Mouse (Mus musculus) neural tube, embryonic 15.5 days (tissue): ENCODE results near the gene Snrk. TPM values are rescaled to one million over a fixed set of nuclear protein-coding genes. Genes with fewer than 3 reads are reported as not detected.

Source experiments
- ATAC-seq: fragments of 200-750 bp; cut with Nextera tagmentation; 2 replicates; pipeline ENCODE4 v1.8.0; 2017; ENCODE audit warnings: mild to moderate bottlenecking, moderate TSS enrichment, moderate library complexity; ENCODE audit not compliant: low FRiP score
- H3K27ac ChIP-seq: fragments of 300-500 bp; sonication (generic); replicated peaks from 2 replicates; pipeline ENCODE4 v1.5.1; 2015; ENCODE audit warnings: mild to moderate bottlenecking, inconsistent platforms
- H3K27me3 ChIP-seq: fragments of 300-500 bp; sonication (generic); replicated peaks from 2 replicates; pipeline ENCODE4 v1.6.1; 2015; ENCODE audit warnings: inconsistent platforms
- H3K36me3 ChIP-seq: fragments of 300-500 bp; sonication (generic); 2 replicates; pipeline ENCODE4 v1.6.1; 2015; ENCODE audit warnings: inconsistent platforms
- H3K4me1 ChIP-seq: fragments of 300-500 bp; sonication (generic); 2 replicates; pipeline ENCODE4 v1.6.1; 2015; ENCODE audit warnings: inconsistent platforms
- H3K4me2 ChIP-seq: fragments of 300-500 bp; sonication (generic); 2 replicates; pipeline ENCODE4 v1.6.1; 2015; ENCODE audit warnings: inconsistent platforms, mild to moderate bottlenecking, moderate library complexity
- H3K4me3 ChIP-seq: fragments of 300-500 bp; sonication (generic); replicated peaks from 2 replicates; pipeline ENCODE4 v1.5.1; 2015; ENCODE audit warnings: mild to moderate bottlenecking, inconsistent platforms
- H3K9ac ChIP-seq: fragments of 300-500 bp; sonication (generic); replicated peaks from 2 replicates; pipeline ENCODE4 v1.6.1; 2015; ENCODE audit warnings: mild to moderate bottlenecking, inconsistent platforms
- H3K9me3 ChIP-seq: fragments of 300-500 bp; sonication (generic); replicated peaks from 2 replicates; pipeline ENCODE4 v1.6.1; 2016; ENCODE audit warnings: inconsistent platforms
- WGBS: fragments of 180-500 bp; shearing (Covaris S2); methylation state at CpG from one replicate; pipeline ENCODE4 v1.1.7; 2015; ENCODE audit warnings: mixed read lengths; 5-methylcytosine and 5-hydroxymethylcytosine counted together
- polyA plus RNA-seq: library from polyadenylated mRNA; unstranded; fragments of >200 nt; fragmentation: Nextera tagmentation; extraction: Ambion mirVana; gene quantifications from 2 replicates; pipeline ENCODE4 v1.2.1, GENCODE M21; 2015

The Snrk gene
- polyA plus RNA-seq, 1 experiment from 2014 or later: 74.3 TPM

GRCm38 (mm10) chr9:122091171-122091570 lies 25.9 kb upstream of the Snrk start:
- no peak for ATAC-seq
- no peak overlapping the region for H3K9ac ChIP-seq
- no peak overlapping the region for H3K4me2 ChIP-seq
- no peaks in the 10 kb centered on the region for H3K36me3 ChIP-seq
- WGBS: 75% methylated on average over 7 of the region's 7 CpGs
- no peaks in the 10 kb centered on the region for H3K9me3 ChIP-seq
- H3K27ac ChIP-seq: no peak overlapping the region
- no peak overlapping the region for H3K4me3 ChIP-seq
- no peaks in the 10 kb centered on the region for H3K27me3 ChIP-seq
- H3K4me1 ChIP-seq: no peaks in the 10 kb centered on the region

DNA sequence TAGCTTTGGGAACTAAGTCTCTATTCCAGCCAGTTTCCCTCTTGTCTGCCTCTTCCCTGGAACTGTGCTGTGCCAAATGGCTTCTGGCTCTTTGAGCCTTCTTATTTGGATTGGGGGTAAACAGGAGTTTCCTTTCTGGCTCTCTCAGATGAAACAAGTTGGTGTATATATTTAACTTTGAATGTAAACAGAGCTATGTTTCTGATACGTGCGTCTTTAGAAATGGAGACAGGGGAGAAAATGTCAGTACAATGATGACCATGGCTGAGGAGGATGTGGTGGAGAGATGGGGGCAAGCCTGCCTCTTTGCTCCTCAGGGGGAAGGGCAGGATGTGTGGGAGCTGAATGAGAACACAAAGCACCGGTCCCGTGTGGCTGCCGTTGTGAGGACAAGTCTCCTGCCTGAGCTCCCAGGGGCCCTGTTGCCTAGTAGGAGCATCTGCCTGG lies 25.3 kb upstream of the Snrk start:
- no peaks in the 10 kb centered on the region for H3K27me3 ChIP-seq
- H3K27ac ChIP-seq: no peak overlapping the region
- H3K4me3 ChIP-seq: no peak overlapping the region
- no peaks in the 10 kb centered on the region for H3K9me3 ChIP-seq
- no peak for ATAC-seq
- no peaks in the 10 kb centered on the region for H3K36me3 ChIP-seq
- H3K9ac ChIP-seq: no peak overlapping the region
- WGBS: 68% methylated on average over 5 of the region's 5 CpGs
- H3K4me1 ChIP-seq: no peaks in the 10 kb centered on the region
- H3K4me2 ChIP-seq: no peak overlapping the region

DNA sequence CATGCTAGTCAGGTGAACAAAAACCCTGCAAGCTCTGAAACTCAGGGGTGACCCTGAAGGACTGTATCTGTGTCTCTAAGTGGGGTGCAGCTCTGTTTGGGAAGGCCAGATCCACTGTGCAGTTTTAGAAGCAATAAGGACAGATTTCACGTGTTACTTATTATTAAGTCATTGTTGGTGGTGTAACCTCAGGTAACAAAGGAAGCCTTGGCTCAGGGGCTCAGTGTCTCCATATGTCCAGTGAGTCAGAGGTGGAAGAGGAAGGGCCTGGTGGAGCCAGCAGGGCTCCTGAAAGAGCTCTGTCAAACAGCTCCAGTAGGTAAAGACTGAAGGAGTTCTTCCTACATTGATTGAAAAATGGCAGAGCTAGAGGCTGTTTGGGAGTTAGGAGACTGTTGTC lies 22.9 kb upstream of the Snrk start:
- 90% methylated on average over 1 of the region's 1 CpGs for WGBS
- no peak for ATAC-seq
- H3K9me3 ChIP-seq: no peaks in the 10 kb centered on the region
- no peaks in the 10 kb centered on the region for H3K27me3 ChIP-seq
- no peak overlapping the region for H3K4me3 ChIP-seq
- no peaks in the 10 kb centered on the region for H3K36me3 ChIP-seq
- H3K4me1 ChIP-seq: no peaks in the 10 kb centered on the region
- H3K4me2 ChIP-seq: no peak overlapping the region
- no peak overlapping the region for H3K9ac ChIP-seq
- H3K27ac ChIP-seq: no peak overlapping the region

DNA sequence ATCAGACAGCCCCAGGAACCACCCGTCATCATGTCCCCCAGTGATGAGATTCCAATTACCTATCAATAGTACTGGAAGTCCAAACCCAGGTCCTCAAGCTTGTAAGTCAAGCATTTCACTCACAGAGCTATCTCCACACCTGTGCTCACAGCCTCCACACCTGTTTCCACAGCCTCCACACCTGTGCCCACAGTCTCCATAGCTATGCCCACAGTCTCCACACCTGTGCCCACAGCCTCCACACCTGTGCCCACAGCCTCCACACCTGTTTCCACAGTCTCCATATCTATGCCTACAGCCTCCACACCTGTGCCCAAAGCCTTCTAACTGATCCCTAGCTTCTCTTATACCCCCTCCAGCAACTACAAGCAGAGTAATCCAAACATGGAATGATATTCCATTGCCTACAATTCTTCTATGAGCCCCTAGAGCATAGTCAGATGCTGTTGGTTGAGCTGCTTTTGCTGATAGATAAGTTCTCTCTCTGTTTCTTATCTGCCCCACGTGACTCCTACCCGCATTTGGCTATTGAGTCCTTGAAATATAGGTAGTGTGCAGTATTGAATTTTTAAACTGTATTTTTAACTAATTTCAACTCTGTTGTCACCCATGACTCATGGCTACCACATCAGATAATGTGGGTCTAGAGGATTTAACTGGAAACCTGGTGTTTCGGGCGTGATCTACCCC lies 20.1 kb upstream of the Snrk start:
- Histone ChIP-seq H3K27ac (no peak overlapping the region), H3K9ac (no peak overlapping the region), H3K9me3 (no peaks in the 10 kb centered on the region), H3K4me2 (no peak overlapping the region), H3K27me3 (no peaks in the 10 kb centered on the region), H3K4me1 (no peaks in the 10 kb centered on the region), H3K4me3 (no peak overlapping the region), H3K36me3 (no peaks in the 10 kb centered on the region)
- WGBS: 86% methylated on average over 5 of the region's 5 CpGs
- no peak for ATAC-seq

DNA sequence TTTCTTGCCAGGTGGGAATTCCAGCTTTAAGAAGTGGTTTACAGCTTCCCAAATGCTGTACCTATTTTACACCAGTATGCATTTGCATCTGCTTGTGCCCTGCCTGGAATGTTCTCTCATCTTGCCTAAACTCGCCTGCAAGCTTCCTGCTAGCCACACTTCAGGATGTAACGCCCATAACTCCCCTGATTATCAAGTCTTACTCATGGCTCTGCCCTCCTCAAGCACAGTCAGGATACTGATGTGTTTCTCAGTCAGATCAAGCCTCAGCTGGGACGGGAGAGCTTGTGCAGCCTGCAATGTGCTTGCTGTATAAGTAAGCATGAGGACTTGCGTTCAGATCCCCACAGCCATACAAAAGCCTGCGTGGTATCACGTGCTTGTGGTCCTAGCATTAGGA lies 19.5 kb upstream of the Snrk start:
- Histone ChIP-seq H3K9me3 (no peaks in the 10 kb centered on the region), H3K27me3 (no peaks in the 10 kb centered on the region), H3K4me2 (no peak overlapping the region), H3K27ac (no peak overlapping the region), H3K4me3 (no peak overlapping the region), H3K4me1 (no peaks in the 10 kb centered on the region), H3K9ac (no peak overlapping the region), H3K36me3 (no peaks in the 10 kb centered on the region)
- WGBS: 76% methylated on average over 6 of the region's 6 CpGs
- no peak for ATAC-seq

- Histone ChIP-seq H3K4me2 (no peak overlapping the region), H3K4me1 (no peaks in the 10 kb centered on the region), H3K9ac (no peak overlapping the region), H3K27me3 (no peaks in the 10 kb centered on the region), H3K4me3 (no peak overlapping the region), H3K36me3 (no peaks in the 10 kb centered on the region), H3K9me3 (no peaks in the 10 kb centered on the region), H3K27ac (no peak overlapping the region)
- ATAC-seq: no peak
Observed at GRCm38 (mm10) chr9:122100584-122101127, 16.4 kb upstream of the Snrk start.

DNA sequence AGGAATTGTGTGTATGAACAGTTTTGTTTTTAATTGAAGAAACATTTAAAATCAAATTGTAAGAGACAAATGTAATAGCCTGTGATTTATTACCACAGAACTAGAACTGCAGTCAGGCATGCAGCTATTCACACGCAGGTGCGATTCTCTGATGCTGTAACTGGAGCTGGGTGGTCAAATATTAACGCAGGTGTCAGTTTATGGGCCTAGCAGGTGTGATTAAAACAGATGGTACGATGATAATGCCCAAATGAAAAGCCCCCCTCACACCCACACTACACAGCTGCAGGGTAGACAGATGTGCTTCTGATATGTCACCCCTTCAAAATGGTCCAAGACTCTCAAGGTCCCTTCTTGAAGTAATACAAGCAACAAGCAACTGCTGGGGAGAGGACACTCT lies 15.9 kb upstream of the Snrk start:
- no peaks in the 10 kb centered on the region for H3K36me3 ChIP-seq
- no peaks in the 10 kb centered on the region for H3K9me3 ChIP-seq
- ATAC-seq: no peak
- no peak overlapping the region for H3K27ac ChIP-seq
- 65% methylated on average over 4 of the region's 4 CpGs for WGBS
- H3K4me3 ChIP-seq: no peak overlapping the region
- no peak overlapping the region for H3K9ac ChIP-seq
- no peaks in the 10 kb centered on the region for H3K4me1 ChIP-seq
- H3K27me3 ChIP-seq: no peaks in the 10 kb centered on the region
- no peak overlapping the region for H3K4me2 ChIP-seq

DNA sequence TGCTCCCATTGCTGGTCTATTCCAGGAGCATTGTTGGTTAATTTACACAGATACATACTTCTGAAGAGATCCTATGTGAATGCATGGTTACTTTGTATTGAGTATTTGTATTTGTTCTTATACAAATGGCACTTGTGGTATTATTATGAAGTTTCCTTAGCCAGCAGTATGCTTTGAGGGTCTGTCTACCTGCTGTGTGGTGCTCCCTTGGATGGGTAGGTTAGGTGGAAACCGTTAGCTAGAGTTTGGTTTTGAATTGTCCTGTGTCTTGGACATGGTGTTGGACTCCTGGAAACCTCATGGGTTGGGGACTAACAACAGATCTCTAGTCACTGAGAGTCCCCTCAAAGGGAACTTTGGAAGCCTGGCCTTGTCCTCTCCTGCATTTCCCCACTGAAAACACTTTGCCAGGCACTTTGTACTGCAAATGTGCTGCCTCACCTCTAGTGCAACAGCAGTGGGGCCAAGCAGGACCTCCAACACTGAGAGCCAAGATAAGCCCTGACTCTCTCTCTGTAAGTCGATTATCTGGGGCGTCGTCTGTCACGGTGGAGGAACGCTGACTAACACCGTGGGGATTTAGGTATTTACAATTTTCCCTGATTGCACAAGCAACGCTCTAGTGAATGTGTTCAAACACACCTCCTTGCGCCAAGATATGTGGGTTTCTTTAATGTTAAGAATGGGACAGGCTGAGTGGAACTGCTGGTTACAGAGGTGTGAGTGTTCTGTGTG lies 13.3 kb upstream of the Snrk start:
- no peaks in the 10 kb centered on the region for H3K36me3 ChIP-seq
- no peak overlapping the region for H3K27ac ChIP-seq
- H3K4me2 ChIP-seq: no peak overlapping the region
- no peaks in the 10 kb centered on the region for H3K9me3 ChIP-seq
- no peaks in the 10 kb centered on the region for H3K4me1 ChIP-seq
- 74% methylated on average over 9 of the region's 9 CpGs for WGBS
- H3K27me3 ChIP-seq: no peaks in the 10 kb centered on the region
- no peak for ATAC-seq
- no peak overlapping the region for H3K9ac ChIP-seq
- H3K4me3 ChIP-seq: no peak overlapping the region

GRCm38 (mm10) chr9:122104285-122104829 lies 12.7 kb upstream of the Snrk start:
- Histone ChIP-seq H3K27ac (no peak overlapping the region), H3K27me3 (no peaks in the 10 kb centered on the region), H3K9ac (no peak overlapping the region), H3K9me3 (no peaks in the 10 kb centered on the region), H3K4me3 (no peak overlapping the region), H3K4me1 (no peaks in the 10 kb centered on the region), H3K36me3 (no peaks in the 10 kb centered on the region), H3K4me2 (no peak overlapping the region)
- WGBS: 38% methylated on average over 7 of the region's 7 CpGs
- ATAC-seq: no peak

GRCm38 (mm10) chr9:122107701-122108375 lies 9.2 kb upstream of the Snrk start:
- Histone ChIP-seq H3K9me3 (no peaks in the 10 kb centered on the region), H3K4me2 (no peak overlapping the region), H3K27me3 (no peaks in the 10 kb centered on the region), H3K4me3 (no peak overlapping the region), H3K9ac (no peak overlapping the region), H3K36me3 (no peaks in the 10 kb centered on the region), H3K27ac (no peak overlapping the region), H3K4me1 (no peaks in the 10 kb centered on the region)
- no peak for ATAC-seq
- 75% methylated on average over 7 of the region's 7 CpGs for WGBS

GRCm38 (mm10) chr9:122109553-122110225 lies 7.4 kb upstream of the Snrk start:
- no peak for ATAC-seq
- Histone ChIP-seq H3K4me2 (no peak overlapping the region), H3K4me1 (no peaks in the 10 kb centered on the region), H3K27me3 (no peaks in the 10 kb centered on the region), H3K4me3 (no peak overlapping the region), H3K27ac (peak overlapping the region; percentile 45; the same call in 1 of the 2 replicates), H3K9me3 (no peaks in the 10 kb centered on the region), H3K9ac (no peak overlapping the region), H3K36me3 (no peaks in the 10 kb centered on the region)
- 56% methylated on average over 8 of the region's 8 CpGs for WGBS
